Mouse (Mus musculus) neural tube, embryonic 10.5 days (tissue): Measurements from ENCODE around the gene Ikzf2.

Experiments
- DNase-seq: peaks from one replicate; pipeline ENCODE4 v3.0.0-alpha.2; 2017; ENCODE audit warnings: low spot score; ENCODE audit errors: extremely low spot score

Gene Ikzf2

GRCm38 (mm10) chr1:69516144-69516543 is 170.9 kb downstream of the Ikzf2 start:
- no peak for DNase-seq

DNA sequence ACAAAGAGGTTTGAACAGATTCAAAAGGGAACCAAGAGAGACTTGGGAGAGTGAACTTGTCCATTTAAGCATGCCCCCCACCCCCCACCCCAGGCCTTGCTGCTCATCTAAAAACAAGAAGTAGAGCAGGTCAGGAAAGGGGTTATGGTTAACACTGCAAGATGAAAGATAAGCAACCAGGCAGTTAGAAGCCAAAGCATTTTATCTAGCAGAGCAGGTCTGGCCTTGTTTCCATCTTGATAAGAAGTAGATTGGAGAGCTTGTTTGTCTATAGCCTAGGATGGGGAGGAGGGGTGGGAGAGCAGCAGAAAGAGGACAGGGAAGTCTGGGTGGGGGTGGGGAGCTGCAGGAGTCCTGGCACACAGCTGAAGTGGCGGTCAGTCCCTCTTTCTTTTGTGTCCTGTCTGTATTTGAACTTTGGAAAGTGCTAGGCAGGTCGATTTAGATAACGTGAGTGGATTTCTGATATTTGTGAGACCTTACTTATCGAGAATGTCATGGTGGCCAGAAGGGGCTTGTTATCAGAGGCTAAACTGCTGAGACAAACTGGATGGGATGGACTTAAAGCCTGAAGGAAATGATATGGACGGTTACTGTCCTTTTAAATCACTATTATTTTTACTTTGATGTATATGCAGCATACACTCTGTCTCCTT is 173.3 kb downstream of the Ikzf2 start:
- DNase-seq = no peak

GRCm38 (mm10) chr1:69508275-69508674 is 178.8 kb downstream of the Ikzf2 start:
- DNase-seq = no peak

DNA sequence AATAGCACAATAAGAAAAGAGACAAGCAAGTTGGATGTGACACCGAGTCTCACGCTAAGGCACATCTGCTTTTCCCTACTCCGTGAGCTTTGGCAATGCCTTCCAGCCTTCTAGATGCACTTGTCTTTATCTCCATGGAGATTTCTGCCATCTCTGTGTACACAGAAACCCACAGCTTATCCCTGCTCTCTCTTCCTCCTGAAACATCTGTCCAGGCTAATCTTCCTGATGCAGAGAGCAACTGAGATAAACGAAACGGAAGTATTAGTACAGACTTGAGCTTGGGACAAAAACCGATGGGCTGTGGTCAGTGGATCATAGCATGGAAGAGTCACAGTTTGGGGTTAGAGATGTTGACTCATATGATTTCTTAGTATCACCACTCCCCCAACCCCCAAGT is 179.5 kb downstream of the Ikzf2 start:
- DNase-seq = no peak

DNA sequence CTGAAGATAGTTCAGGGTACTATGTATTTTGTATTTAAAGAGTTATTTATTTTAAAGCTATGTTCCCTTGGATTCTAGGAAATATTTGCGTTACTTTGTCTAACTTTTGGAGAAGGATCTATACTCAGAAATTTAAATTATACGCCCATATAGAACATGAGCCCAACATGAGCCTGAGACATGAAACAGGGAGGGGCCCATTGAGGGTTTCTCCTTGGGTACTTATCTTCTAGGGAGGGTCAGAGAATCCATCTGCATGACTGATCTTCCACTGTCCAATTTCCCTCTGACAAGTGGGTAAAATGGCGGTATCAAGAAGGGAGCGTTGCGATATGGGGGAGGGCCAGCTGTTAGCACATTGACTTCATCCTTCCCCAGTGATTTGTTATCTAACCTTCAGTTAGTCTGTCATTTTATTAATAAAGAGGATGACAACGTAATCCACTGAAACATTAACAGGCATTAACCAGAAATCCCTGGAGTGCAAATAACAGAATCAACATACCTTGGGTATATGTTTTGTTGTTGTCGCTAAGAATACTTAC is 180.4 kb downstream of the Ikzf2 start:
- no peak for DNase-seq

GRCm38 (mm10) chr1:69506011-69506410 is 181.0 kb downstream of the Ikzf2 start:
- DNase-seq = no peak

DNA sequence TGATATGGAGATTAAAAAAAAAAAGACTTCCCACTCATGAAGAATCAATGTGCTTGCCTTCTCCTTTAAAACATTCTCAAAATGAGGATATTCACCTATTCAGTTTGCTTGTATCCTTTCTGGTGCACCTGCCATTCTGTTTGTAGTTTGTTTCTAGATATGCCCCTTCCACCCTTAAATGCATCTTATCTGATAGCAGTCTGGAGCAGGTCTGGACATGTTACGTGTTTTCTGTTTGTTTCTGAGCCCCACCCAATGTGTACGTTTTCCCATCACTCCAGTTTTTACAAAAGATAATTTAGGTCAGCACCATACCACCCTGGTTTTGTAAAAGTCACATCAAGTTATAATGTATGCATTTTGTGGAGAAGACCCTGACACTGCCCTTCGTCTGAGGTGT is 186.7 kb downstream of the Ikzf2 start:
- DNase-seq = no peak

- no peak for DNase-seq
Observed at GRCm38 (mm10) chr1:69499652-69500051, 187.4 kb downstream of the Ikzf2 start.

- no peak for DNase-seq
Observed at GRCm38 (mm10) chr1:69498862-69499306, 188.2 kb downstream of the Ikzf2 start.

DNA sequence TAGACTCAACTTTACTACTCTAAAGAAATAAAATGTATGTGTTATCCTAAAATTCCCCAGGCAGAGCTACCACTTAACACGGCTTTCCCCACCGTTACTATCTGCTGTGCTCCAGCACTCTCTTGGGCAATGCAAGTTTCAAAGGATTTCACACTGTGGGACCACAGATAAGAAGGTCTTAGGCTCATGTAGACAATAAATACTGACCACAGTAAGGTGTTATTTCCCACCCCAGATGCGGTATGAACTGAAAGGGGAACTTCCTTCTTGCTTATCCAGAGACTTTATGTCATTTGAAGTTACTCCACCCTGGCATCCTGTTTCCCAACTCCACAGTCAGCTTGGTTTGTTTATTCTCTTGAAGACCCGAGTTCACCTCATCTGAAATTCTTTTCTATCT is 191.0 kb downstream of the Ikzf2 start:
- no peak for DNase-seq

- DNase-seq = no peak
Observed at GRCm38 (mm10) chr1:69493309-69494047, 193.6 kb downstream of the Ikzf2 start.

GRCm38 (mm10) chr1:69492013-69492412 is 195.0 kb downstream of the Ikzf2 start:
- no peak for DNase-seq

- no peak for DNase-seq
Observed at GRCm38 (mm10) chr1:69489026-69489425, 198.0 kb downstream of the Ikzf2 start.

- no peak for DNase-seq
Observed at GRCm38 (mm10) chr1:69488625-69489024, 198.4 kb downstream of the Ikzf2 start.
